Comparison of ENCODE assay signal across 10 mouse cellular contexts in genomic region chr11:88557828-88558580, GRCm38 (mm10).
DNase-seq lines count a peak whose midpoint lies in the region; ATAC-seq and TF ChIP-seq lines count a peak whose summit lies in the region.
"Had no signal": no experiment of that assay in that cellular context is flagged by ENCODE, and none has a peak within 500 bp of the region (broad histone marks: within the 10 kb centered on the region; RNA-seq: fewer than 3 reads in every experiment).

No protein-coding gene starts in this region.

- no peak for DNase-seq in hindbrain, embryonic 10.5 days (ENCODE audit: low spot score)
- DNase-seq in Patski (ENCODE audit: low read depth, low spot score), result no peak
- no peak for DNase-seq in layer of hippocampus, adult 11-12 months (ENCODE audit: low spot score)
- DNase-seq in urinary bladder, postnatal 25 days (ENCODE audit: low spot score), result no peak
- DNase-seq in gastrocnemius, postnatal 36 days, result no peak
- DNase-seq: cerebellum, adult 11 months; thymus, postnatal 14 days had no signal

- H3K27ac ChIP-seq in hindbrain, embryonic 10.5 days, result peak overlapping the region; percentile 79
- H3K27ac ChIP-seq in hindbrain, embryonic 16.5 days (ENCODE audit: low read depth, low read length), result no peak overlapping the region
- H3K27ac ChIP-seq in intestine, embryonic 16.5 days (ENCODE audit: low read length), result peak overlapping the region; percentile 47
- peak overlapping the region; percentile 40; the same call in 1 of the 2 replicates for H3K27ac ChIP-seq in midbrain, embryonic 13.5 days

- in situ Hi-C loops in Patski (cut with MboI; ENCODE audit: low pct_unique_long_range_greater_than_20kb), result loop anchor here (10.0 kb wide), 2 partner anchors 167 to 267 kb away; no protein-coding TSS in a partner anchor

- no peak overlapping the region for H3K4me3 ChIP-seq in hindbrain, embryonic 10.5 days
- no peak overlapping the region for H3K4me3 ChIP-seq in hindbrain, embryonic 16.5 days (ENCODE audit: low read length)
- no peak overlapping the region for H3K4me3 ChIP-seq in intestine, embryonic 16.5 days (ENCODE audit: low read length)
- no peak overlapping the region for H3K4me3 ChIP-seq in midbrain, embryonic 13.5 days (replicated peaks)

- intact Hi-C loops in gastrocnemius, postnatal 36 days (cut with DNase I), result loop anchor here (10.0 kb wide), 1 partner anchor 323 kb away; no protein-coding TSS in a partner anchor

- H3K4me1 ChIP-seq in hindbrain, embryonic 10.5 days (replicated peaks), result peaks cover 99% of the 10 kb centered on the region
- H3K4me1 ChIP-seq in hindbrain, embryonic 16.5 days (ENCODE audit: control insufficient read depth, insufficient read depth, low read depth, low read length), result peaks cover 52% of the 10 kb centered on the region
- H3K4me1 ChIP-seq in intestine, embryonic 16.5 days (ENCODE audit: control insufficient read depth, insufficient read depth, low read length), result peaks cover 74% of the 10 kb centered on the region
- H3K4me1 ChIP-seq in midbrain, embryonic 13.5 days (replicated peaks), result peaks cover 94% of the 10 kb centered on the region

- no peak for ATAC-seq in hindbrain, embryonic 16.5 days
- ATAC-seq in Patski, result peak; percentile 32
- no peak for ATAC-seq in intestine, embryonic 16.5 days
- no peak for ATAC-seq in midbrain, embryonic 13.5 days

- POLR2A ChIA-PET in Patski (lab: Charles Lee), result no interaction called here

- no peaks in the 10 kb centered on the region for H3K27me3 ChIP-seq in hindbrain, embryonic 10.5 days (ENCODE audit: insufficient read depth, poor library complexity, severe bottlenecking)
- no peaks in the 10 kb centered on the region for H3K27me3 ChIP-seq in hindbrain, embryonic 16.5 days (replicated peaks; ENCODE audit: control insufficient read depth, insufficient read depth, low read length)
- H3K27me3 ChIP-seq in Patski, result no peaks in the 10 kb centered on the region
- no peaks in the 10 kb centered on the region for H3K27me3 ChIP-seq in intestine, embryonic 16.5 days (replicated peaks; ENCODE audit: control insufficient read depth, insufficient read depth, low read length)
- no peaks in the 10 kb centered on the region for H3K27me3 ChIP-seq in midbrain, embryonic 13.5 days

- WGBS in hindbrain, embryonic 10.5 days, result 75% methylated on average over 6 of the region's 6 CpGs
- 58% methylated on average over 6 of the region's 6 CpGs for WGBS in hindbrain, embryonic 16.5 days
- WGBS in intestine, embryonic 16.5 days, result 44% methylated on average over 6 of the region's 6 CpGs
- 72% methylated on average over 6 of the region's 6 CpGs for WGBS in midbrain, embryonic 13.5 days

- no peaks in the 10 kb centered on the region for H3K9me3 ChIP-seq in hindbrain, embryonic 10.5 days
- no peaks in the 10 kb centered on the region for H3K9me3 ChIP-seq in hindbrain, embryonic 16.5 days (ENCODE audit: control insufficient read depth, low read length)
- no peaks in the 10 kb centered on the region for H3K9me3 ChIP-seq in intestine, embryonic 16.5 days (ENCODE audit: control insufficient read depth, low read length)
- H3K9me3 ChIP-seq in midbrain, embryonic 13.5 days, result no peaks in the 10 kb centered on the region

- no peak overlapping the region for H3K4me2 ChIP-seq in hindbrain, embryonic 16.5 days (ENCODE audit: low read length)
- no peak overlapping the region for H3K4me2 ChIP-seq in intestine, embryonic 16.5 days (ENCODE audit: low read depth, low read length)
- no peak overlapping the region for H3K4me2 ChIP-seq in midbrain, embryonic 13.5 days (replicated peaks)

- peaks cover 12% of the 10 kb centered on the region; the same call in 1 of the 2 replicates for H3K36me3 ChIP-seq in hindbrain, embryonic 10.5 days
- H3K36me3 ChIP-seq in hindbrain, embryonic 16.5 days (ENCODE audit: control insufficient read depth, insufficient read depth, low read length), result no peaks in the 10 kb centered on the region
- no peaks in the 10 kb centered on the region for H3K36me3 ChIP-seq in intestine, embryonic 16.5 days (ENCODE audit: control insufficient read depth, insufficient read depth, low read length)
- no peaks in the 10 kb centered on the region for H3K36me3 ChIP-seq in midbrain, embryonic 13.5 days

- CTCF ChIA-PET in Patski (lab: Charles Lee), result interaction anchor here (2.0 kb wide), 1 partner anchor 43 kb away, joined by 5 read pairs; no protein-coding TSS in a partner anchor

- no peak overlapping the region for H3K9ac ChIP-seq in hindbrain, embryonic 16.5 days (ENCODE audit: low read depth, low read length)
- no peak overlapping the region for H3K9ac ChIP-seq in intestine, embryonic 16.5 days (ENCODE audit: low read depth, low read length)
- no peak overlapping the region for H3K9ac ChIP-seq in midbrain, embryonic 13.5 days (replicated peaks)

- TF ChIP-seq CTCF in Patski (IDR thresholded peaks at IDR 0.05), result no peak
